Mouse (Mus musculus) kidney, adult 9 months (tissue): ENCODE results near the gene Anxa2.

Experiments used
- DNase-seq: peaks from one replicate; pipeline ENCODE4 v3.0.0; 2022

The Anxa2 gene

GRCm38 (mm10) chr9:69514206-69514605, 60.8 kb downstream of the Anxa2 start:
- no peak for DNase-seq

GRCm38 (mm10) chr9:69515416-69515815, 62.0 kb downstream of the Anxa2 start:
- no peak for DNase-seq

- DNase-seq = peak; percentile 33
Measured at GRCm38 (mm10) chr9:69517387-69518035, 64.1 kb downstream of the Anxa2 start.
